Mouse (Mus musculus): ENCODE results near the gene Entpd5. TPM values are rescaled to one million over a fixed set of nuclear protein-coding genes. Genes with fewer than 3 reads are reported as not detected.

Entpd5 gene
- 12.5 and 12.6 TPM in 2 replicates for polyA plus RNA-seq (2015; fragmentation: Nextera tagmentation; extraction: Ambion mirVana)

DNA sequence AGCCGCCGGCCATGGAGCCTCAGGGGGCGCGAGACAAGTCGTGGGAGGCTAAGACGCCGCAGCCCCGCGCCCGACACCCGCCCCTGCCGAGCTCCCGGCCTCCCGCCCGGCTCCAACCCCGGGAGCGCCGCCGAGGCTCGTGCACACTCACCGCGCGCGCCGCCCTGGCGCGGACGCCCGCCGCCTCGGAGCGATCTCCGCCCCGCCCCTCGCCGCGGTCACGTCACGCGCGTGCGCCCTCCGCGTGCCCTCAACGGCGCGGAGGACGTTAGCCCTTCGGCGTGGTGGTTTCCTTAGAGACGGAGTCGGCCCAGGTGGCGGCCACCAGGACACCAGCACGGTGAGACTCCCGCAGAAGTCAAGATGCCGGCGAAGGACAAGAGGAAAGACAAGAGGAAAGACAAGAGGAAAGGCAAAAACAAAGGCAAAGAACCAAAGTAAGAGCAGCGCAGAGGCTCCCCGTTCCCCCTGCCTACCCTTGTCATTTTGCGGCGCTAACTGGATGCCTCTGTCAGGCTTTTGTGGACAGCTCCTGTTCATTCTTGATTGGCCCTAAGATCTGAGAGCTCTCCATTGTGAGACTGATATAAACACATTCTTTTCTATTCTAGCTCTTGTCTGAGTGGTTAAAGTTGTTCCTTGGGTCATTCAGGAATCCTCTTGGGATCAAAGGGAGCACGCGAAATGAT, at the start of gene Entpd5, which contains the start of gene Bbof1:
Entpd5 (minus strand) TSS at position 211 of the 689 bp plus-strand sequence.
Bbof1 (plus strand) TSS at position 253 of the 689 bp plus-strand sequence.
- Histone ChIP-seq H3K4me2 (peak within 1 kb of the TSS; percentile 87), H3K27ac (replicated peaks) (peak within 1 kb of the TSS; percentile 93), H3K9ac (peak within 1 kb of the TSS; percentile 86), H3K9me3 (no peaks in the 10 kb centered on the region), H3K36me3 (no peaks in the 10 kb centered on the region), H3K4me1 (replicated peaks) (peaks cover 14% of the 10 kb centered on the region), H3K27me3 (peaks cover 3% of the 10 kb centered on the region; the same call in 1 of the 2 replicates), H3K4me3 (peak within 1 kb of the TSS; percentile 78)
- WGBS = 2% methylated on average over 55 of the region's 63 CpGs
- peak; percentile 96 for ATAC-seq (ENCODE audit: low read depth)

DNA sequence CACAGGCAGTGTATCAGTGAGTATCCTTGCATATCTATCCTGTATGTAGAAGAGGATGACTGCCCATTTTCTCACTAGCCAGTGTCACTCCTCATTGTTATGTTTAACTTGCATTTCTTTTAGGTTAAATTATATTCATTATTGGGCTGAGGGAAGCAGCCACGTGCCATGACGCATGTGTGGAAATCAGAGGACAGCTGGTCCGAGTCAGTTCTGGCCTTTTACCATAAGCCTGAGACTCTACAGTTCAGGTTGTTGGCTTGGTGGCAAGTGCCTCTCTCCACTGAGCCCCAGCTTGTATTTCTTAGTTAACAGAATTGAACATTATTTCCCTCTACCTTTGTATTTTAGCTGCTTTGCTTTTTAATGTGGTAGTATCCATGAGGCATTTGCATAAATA, 48.1 kb upstream of the Entpd5 start:
- no peak for ATAC-seq (ENCODE audit: low read depth)
- no peak overlapping the region for H3K27ac ChIP-seq (replicated peaks)
- H3K9ac ChIP-seq = no peak overlapping the region
- H3K4me1 ChIP-seq (replicated peaks) = peaks cover 11% of the 10 kb centered on the region
- H3K4me3 ChIP-seq = no peak overlapping the region
- peaks cover 36% of the 10 kb centered on the region for H3K36me3 ChIP-seq
- no peak overlapping the region for H3K4me2 ChIP-seq
- H3K27me3 ChIP-seq = no peaks in the 10 kb centered on the region
- H3K9me3 ChIP-seq = no peaks in the 10 kb centered on the region
- WGBS = 87% methylated on average over 3 of the region's 3 CpGs

DNA sequence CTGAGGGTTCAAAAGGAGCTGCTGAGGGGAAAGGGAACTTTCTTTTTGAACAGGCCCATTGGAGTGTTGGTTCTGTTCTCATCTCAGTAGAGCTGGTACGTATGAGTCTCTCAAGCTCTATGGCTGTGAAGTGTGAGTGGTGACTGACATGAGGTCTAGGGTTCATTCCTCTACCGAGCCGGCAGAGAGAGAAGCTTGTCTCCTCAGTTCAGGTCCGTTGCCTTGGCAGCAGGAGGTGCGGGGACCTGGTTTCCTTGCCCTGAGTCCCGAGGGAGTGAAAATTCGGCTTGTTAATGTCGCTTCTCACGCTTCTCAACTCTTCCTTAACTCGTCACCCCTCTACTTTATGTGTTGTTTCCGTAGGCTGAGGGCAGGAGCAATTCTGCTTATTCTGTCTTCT, 43.0 kb upstream of the Entpd5 start:
- Histone ChIP-seq H3K4me1 (replicated peaks) (peaks cover 22% of the 10 kb centered on the region), H3K4me3 (peak overlapping the region; percentile 78), H3K9me3 (no peaks in the 10 kb centered on the region), H3K9ac (peak overlapping the region; percentile 83), H3K36me3 (peaks cover 2% of the 10 kb centered on the region; the same call in 1 of the 2 replicates), H3K27ac (replicated peaks) (peak overlapping the region; percentile 74), H3K4me2 (peak overlapping the region; percentile 96), H3K27me3 (peaks cover 15% of the 10 kb centered on the region; the same call in 1 of the 2 replicates)
- ATAC-seq (ENCODE audit: low read depth) = no peak
- under 1% methylated on average over 11 of the region's 11 CpGs for WGBS

DNA sequence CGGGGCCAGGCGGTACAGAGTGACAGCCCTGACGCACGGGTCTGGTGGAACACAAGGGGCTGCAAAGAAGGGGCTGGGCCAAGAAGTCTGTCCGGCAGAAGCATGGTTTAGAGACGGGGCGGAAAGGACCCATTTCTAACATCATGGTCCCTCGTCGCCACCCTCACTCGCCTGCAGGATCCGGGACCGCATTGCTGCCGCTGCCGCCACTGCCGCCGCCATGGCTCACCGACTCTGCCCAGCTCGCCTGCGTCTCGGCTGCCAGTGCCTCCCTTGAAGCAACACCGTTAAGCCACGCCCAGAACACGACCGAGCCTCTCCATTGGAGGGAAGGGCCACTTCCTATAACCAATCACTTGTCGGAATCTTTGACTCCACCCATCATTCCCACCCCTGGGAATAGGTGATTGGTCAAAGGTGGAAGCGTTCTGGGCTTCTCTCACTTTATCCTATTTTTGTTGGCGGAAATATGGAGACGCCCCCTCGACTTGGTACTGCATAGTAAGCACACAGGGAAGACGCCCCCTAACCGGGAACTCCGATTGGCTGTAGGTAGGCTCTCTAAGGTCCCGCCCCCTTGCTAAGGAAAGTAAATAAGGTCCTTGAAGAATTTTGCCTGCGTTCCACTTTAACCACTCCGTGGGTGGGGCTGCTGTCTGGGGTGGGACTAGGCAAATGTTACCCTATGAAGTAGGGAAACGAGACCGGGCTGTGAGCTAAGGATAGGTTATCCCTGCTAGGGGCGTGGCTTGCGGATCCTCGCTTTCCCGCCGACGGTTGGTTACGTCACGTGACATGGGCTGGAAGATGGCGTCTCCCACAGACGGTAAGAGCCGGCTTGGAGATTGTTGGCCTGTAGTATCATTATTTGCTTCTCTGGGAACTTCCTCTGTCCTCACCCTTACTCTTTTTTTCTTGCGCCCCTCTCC, 42.2 kb upstream of the Entpd5 start, which contains the start of the genes Aldh6a1 and Lin52:
Aldh6a1 (minus strand) TSS at position 287 of the 929 bp plus-strand sequence.
Lin52 (plus strand) TSS at position 705 of the 929 bp plus-strand sequence.
- WGBS = under 1% methylated on average over 49 of the region's 49 CpGs
- Histone ChIP-seq H3K9ac (peak within 1 kb of the TSS; percentile 83), H3K9me3 (no peaks in the 10 kb centered on the region), H3K4me1 (replicated peaks) (peaks cover 22% of the 10 kb centered on the region), H3K27ac (replicated peaks) (peak within 1 kb of the TSS; percentile 78), H3K4me2 (peak within 1 kb of the TSS; percentile 96), H3K36me3 (no peaks in the 10 kb centered on the region), H3K27me3 (peaks cover 22% of the 10 kb centered on the region), H3K4me3 (peak within 1 kb of the TSS; percentile 78)
- ATAC-seq (ENCODE audit: low read depth) = peak; percentile 99

DNA sequence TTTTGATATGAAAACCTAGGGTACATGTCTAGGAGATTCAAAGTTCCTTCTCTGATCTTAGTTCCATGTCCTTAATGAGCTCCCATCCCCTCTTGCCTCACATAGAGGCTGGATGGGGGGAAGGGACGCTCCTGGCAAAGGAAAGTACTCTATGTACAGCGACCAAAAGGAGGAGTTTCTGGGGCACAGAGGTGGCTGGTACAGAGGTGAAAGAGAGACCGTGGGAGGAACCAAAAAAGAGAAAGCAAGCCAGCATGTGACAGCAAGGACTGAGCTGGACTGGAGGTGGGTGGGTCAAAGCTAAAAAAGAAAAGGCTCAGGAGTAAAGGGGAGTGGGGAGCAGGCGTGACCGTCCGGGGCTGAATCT, 41.5 kb upstream of the Entpd5 start:
- Histone ChIP-seq H3K4me3 (peak overlapping the region; percentile 78), H3K9me3 (no peaks in the 10 kb centered on the region), H3K9ac (peak overlapping the region; percentile 74), H3K4me1 (replicated peaks) (peaks cover 22% of the 10 kb centered on the region), H3K4me2 (peak overlapping the region; percentile 96), H3K36me3 (no peaks in the 10 kb centered on the region), H3K27me3 (peaks cover 23% of the 10 kb centered on the region), H3K27ac (replicated peaks) (peak overlapping the region; percentile 78)
- no peak; the same call in 1 of the 2 replicates for ATAC-seq (ENCODE audit: low read depth)
- WGBS = under 1% methylated on average over 6 of the region's 6 CpGs

DNA sequence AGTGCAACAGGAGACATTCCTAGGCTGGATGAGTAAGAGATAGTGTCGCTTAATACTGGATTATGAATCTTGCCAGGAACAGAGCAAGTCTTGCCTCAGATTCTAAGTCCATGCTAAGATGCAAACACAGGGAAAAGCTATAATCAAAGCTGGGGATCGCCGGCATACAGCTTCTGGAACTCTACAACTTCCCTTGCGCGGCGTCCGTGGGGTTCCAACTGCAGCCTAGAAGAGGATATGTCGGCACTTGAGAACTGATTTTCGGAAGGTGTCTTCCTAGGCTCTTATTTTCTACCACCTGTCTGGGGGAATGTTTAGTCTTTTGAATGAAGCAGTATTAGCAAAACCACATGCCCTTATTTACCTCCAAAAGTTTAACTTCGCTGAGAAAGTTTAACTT, 41.1 kb upstream of the Entpd5 start:
- Histone ChIP-seq H3K9me3 (no peaks in the 10 kb centered on the region), H3K4me2 (peak overlapping the region; percentile 96), H3K9ac (peak overlapping the region; percentile 74), H3K4me1 (replicated peaks) (peaks cover 22% of the 10 kb centered on the region), H3K27me3 (peaks cover 23% of the 10 kb centered on the region), H3K36me3 (no peaks in the 10 kb centered on the region), H3K27ac (replicated peaks) (no peak overlapping the region), H3K4me3 (peak overlapping the region; percentile 78)
- ATAC-seq (ENCODE audit: low read depth) = no peak
- 51% methylated on average over 10 of the region's 10 CpGs for WGBS

DNA sequence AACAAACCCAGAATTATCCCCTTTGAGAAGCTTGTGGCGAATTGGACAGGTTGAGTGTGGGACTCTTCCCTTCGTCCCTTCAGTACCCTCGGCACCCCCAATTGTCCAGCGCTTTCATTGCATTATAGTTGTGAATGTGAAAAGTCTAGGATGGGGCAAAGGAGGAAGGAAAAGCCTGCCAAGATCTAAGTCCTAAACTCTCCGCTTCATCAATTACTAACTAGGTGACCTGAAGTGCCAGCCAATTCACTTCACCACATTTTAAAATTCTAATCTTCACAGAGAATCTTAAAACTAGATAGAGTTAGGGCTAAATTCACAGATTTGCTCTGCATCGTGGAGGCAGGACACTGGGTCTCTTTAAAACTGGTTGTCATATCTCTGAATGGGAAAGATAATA, 39.4 kb upstream of the Entpd5 start:
- Histone ChIP-seq H3K9ac (no peak overlapping the region), H3K27me3 (peaks cover 23% of the 10 kb centered on the region), H3K27ac (replicated peaks) (no peak overlapping the region), H3K9me3 (no peaks in the 10 kb centered on the region), H3K4me2 (no peak overlapping the region), H3K4me1 (replicated peaks) (peaks cover 22% of the 10 kb centered on the region), H3K36me3 (no peaks in the 10 kb centered on the region), H3K4me3 (no peak overlapping the region)
- WGBS = 83% methylated on average over 6 of the region's 6 CpGs
- no peak for ATAC-seq (ENCODE audit: low read depth)

DNA sequence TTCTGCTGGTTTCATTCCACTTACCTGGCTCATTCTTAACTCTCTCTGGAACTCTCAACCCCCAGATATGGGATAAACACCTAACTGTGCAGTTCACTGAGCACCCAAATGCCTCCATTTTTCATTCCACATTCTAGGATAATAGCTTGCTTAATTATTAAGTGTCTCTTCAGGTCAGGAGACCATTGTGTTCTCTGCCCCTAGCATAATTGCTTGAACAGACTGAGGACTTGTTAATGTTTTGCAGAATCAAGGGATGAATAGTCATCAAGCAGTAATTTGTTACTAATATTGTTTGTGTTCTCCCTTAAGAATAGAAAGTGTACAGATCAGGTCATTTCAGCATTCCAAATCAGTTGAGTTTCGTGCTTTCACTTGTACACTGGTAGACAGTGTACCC, 38.6 kb upstream of the Entpd5 start:
- no peak for ATAC-seq (ENCODE audit: low read depth)
- H3K36me3 ChIP-seq = no peaks in the 10 kb centered on the region
- WGBS = 73% methylated on average over 1 of the region's 1 CpGs

DNA sequence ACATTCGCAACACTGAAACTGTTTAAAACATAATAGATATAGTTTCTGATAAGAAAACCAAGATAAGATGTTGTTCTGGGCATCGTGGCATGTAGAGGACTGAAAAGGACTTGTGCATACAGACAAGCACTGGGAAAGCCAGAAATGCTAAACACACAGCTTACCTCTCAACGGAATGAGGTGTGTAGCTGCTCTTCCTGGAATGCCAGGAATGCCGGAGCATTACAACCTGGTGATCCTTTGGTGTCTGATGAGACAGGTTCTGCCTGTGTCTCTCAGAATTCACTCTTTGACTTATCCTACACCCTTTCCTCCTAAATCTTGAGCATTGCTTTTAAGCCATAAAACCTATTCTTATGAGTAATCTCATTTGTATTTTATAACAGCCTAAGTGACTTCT, 33.7 kb upstream of the Entpd5 start:
- 80% methylated on average over 4 of the region's 4 CpGs for WGBS
- H3K9me3 ChIP-seq = no peaks in the 10 kb centered on the region
- H3K4me2 ChIP-seq = no peak overlapping the region
- no peak overlapping the region for H3K9ac ChIP-seq
- H3K27me3 ChIP-seq = peaks cover 15% of the 10 kb centered on the region
- no peak for ATAC-seq (ENCODE audit: low read depth)
- 0 out of 2 replicates have a peak, but pooled peaks cover 11% of the 10 kb centered on the region for H3K36me3 ChIP-seq
- H3K4me3 ChIP-seq = no peak overlapping the region
- no peak overlapping the region for H3K27ac ChIP-seq (replicated peaks)
- H3K4me1 ChIP-seq (replicated peaks) = no peaks in the 10 kb centered on the region

More for the DNA sequence above, 38.6 kb upstream of the Entpd5 start:
- no peak overlapping the region for H3K9ac ChIP-seq
- H3K27me3 ChIP-seq = peaks cover 23% of the 10 kb centered on the region
- no peaks in the 10 kb centered on the region for H3K9me3 ChIP-seq
- H3K27ac ChIP-seq (replicated peaks) = no peak overlapping the region
- no peak overlapping the region for H3K4me3 ChIP-seq
- peaks cover 17% of the 10 kb centered on the region for H3K4me1 ChIP-seq (replicated peaks)
- H3K4me2 ChIP-seq = no peak overlapping the region

DNA sequence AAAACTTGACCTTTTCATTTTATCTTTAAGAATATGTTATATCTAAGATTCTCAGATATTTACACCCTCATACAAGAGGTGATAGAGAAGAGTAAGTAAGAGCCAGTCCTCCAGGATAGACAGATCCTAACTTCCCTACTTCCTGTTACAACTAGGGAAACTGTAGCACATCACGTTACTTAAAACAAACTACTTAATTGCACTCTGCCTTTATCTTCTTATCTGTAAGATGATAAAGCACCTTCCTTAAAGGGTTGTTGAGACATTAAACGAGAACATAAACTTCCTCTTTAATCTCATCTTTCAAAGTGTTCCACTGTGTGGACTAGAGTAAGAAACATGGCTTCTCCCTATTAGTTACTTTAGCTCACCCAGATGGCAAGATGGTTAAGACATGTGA, 29.9 kb upstream of the Entpd5 start:
- H3K27me3 ChIP-seq = no peaks in the 10 kb centered on the region
- H3K4me3 ChIP-seq = no peak overlapping the region
- no peaks in the 10 kb centered on the region for H3K4me1 ChIP-seq (replicated peaks)
- no peak overlapping the region for H3K27ac ChIP-seq (replicated peaks)
- no peaks in the 10 kb centered on the region for H3K9me3 ChIP-seq
- peaks cover 26% of the 10 kb centered on the region for H3K36me3 ChIP-seq
- 82% methylated on average over 2 of the region's 2 CpGs for WGBS
- H3K9ac ChIP-seq = no peak overlapping the region
- ATAC-seq (ENCODE audit: low read depth) = no peak
- H3K4me2 ChIP-seq = no peak overlapping the region

DNA sequence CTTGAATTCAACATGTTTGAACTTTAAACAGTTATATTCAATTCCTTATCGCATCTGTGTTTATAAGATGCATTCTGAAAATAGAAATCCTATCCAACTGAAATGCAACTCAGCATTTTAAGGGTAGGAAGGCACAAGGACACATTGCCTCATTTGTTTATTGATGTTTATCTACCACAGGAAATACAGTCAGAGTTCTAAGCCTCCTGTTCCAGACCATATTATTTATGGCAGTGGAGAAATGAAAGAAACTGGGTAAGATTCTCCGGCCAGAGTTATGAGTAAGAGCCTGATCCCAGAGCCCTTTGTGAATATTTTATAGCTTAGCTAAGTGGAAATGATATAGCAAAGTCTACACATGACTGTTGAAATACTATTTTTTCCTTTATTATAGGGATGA, 21.0 kb upstream of the Entpd5 start:
- ATAC-seq (ENCODE audit: low read depth) = no peak
- Histone ChIP-seq H3K9me3 (no peaks in the 10 kb centered on the region), H3K27me3 (no peaks in the 10 kb centered on the region), H3K4me3 (no peak overlapping the region), H3K4me1 (replicated peaks) (no peaks in the 10 kb centered on the region), H3K27ac (replicated peaks) (no peak overlapping the region), H3K4me2 (no peak overlapping the region), H3K36me3 (peaks cover 27% of the 10 kb centered on the region), H3K9ac (no peak overlapping the region)
- WGBS = 86% methylated on average over 2 of the region's 2 CpGs

DNA sequence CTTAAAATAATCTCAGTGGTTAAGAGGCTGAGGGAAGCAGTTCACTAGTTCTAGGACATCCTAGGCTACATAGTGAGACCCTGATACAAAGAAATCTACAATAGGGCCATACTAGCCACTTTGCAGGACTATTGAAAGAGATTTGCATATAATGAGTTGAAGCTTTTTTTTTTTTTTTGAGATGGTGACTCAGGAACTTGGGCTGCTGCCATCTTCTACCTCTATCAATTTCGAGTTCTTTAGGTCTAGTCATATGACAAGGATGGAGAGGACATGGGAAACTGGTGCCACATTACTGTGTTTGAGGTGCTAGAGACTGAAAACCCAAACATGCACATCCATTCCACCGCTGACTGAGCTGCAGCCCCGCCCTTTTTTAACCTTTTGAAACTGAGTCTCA, 15.2 kb upstream of the Entpd5 start:
- Histone ChIP-seq H3K4me3 (no peak overlapping the region), H3K27ac (replicated peaks) (no peak overlapping the region), H3K4me1 (replicated peaks) (no peaks in the 10 kb centered on the region), H3K9me3 (no peaks in the 10 kb centered on the region), H3K9ac (no peak overlapping the region), H3K27me3 (no peaks in the 10 kb centered on the region), H3K4me2 (no peak overlapping the region), H3K36me3 (peaks cover 4% of the 10 kb centered on the region; the same call in 1 of the 2 replicates)
- no peak for ATAC-seq (ENCODE audit: low read depth)
- 52% methylated on average over 3 of the region's 3 CpGs for WGBS
